Mouse (Mus musculus) stomach, embryonic 16.5 days (tissue): ENCODE results near the gene Tbcel. TPM values are rescaled to one million over a fixed set of nuclear protein-coding genes. Genes with fewer than 3 reads are reported as not detected.

Experiments
- ATAC-seq: fragments of 200-750 bp; cut with Nextera tagmentation; 2 replicates; pipeline ENCODE4 v1.8.0; 2017; ENCODE audit warnings: moderate number of reproducible peaks, moderate TSS enrichment; ENCODE audit not compliant: insufficient read depth, low FRiP score
- H3K27ac ChIP-seq: fragments of 300-500 bp; sonication (generic); 2 replicates; pipeline ENCODE4 v1.5.1; 2014; ENCODE audit warnings: low read length
- H3K27me3 ChIP-seq: fragments of 300-500 bp; sonication (generic); 2 replicates; pipeline ENCODE4 v1.6.1; 2014; ENCODE audit warnings: low read length, control low read depth, mixed read lengths; ENCODE audit not compliant: control insufficient read depth, insufficient read depth
- H3K36me3 ChIP-seq: fragments of 300-500 bp; sonication (generic); 2 replicates; pipeline ENCODE4 v1.6.1; 2014; ENCODE audit warnings: low read length; ENCODE audit not compliant: control insufficient read depth, insufficient read depth
- H3K4me1 ChIP-seq: fragments of 300-500 bp; sonication (generic); 2 replicates; pipeline ENCODE4 v1.6.1; 2014; ENCODE audit warnings: low read length, control low read depth, mixed read lengths; ENCODE audit not compliant: control insufficient read depth, insufficient read depth
- H3K4me2 ChIP-seq: fragments of 300-500 bp; sonication (generic); 2 replicates; pipeline ENCODE4 v1.6.1; 2014; ENCODE audit warnings: low read depth, low read length, mixed read lengths
- H3K4me3 ChIP-seq: fragments of 300-500 bp; sonication (generic); replicated peaks from 2 replicates; pipeline ENCODE4 v1.5.1; 2014; ENCODE audit warnings: mild to moderate bottlenecking, low read length
- H3K9ac ChIP-seq: fragments of 300-500 bp; sonication (generic); 2 replicates; pipeline ENCODE4 v1.6.1; 2014; ENCODE audit warnings: low read length
- H3K9me3 ChIP-seq: fragments of 300-500 bp; sonication (generic); replicated peaks from 2 replicates; pipeline ENCODE4 v1.6.1; 2016; ENCODE audit warnings: low read length, control low read depth; ENCODE audit not compliant: control insufficient read depth
- WGBS: fragments of 180-500 bp; shearing (Covaris S2); extraction: QIAGEN DNeasy Blood & Tissue Kit; methylation state at CpG from one replicate; pipeline ENCODE4 v1.1.7; 2014; 5-methylcytosine and 5-hydroxymethylcytosine counted together
- polyA plus RNA-seq: library from polyadenylated mRNA; unstranded; fragments of >200 nt; fragmentation: Nextera tagmentation; extraction: Ambion mirVana; gene quantifications from 2 replicates; pipeline ENCODE4 v1.2.1, GENCODE M21; 2015

Tbcel gene
- polyA plus RNA-seq, 1 experiment from 2014 or later, result 4.1 TPM

DNA sequence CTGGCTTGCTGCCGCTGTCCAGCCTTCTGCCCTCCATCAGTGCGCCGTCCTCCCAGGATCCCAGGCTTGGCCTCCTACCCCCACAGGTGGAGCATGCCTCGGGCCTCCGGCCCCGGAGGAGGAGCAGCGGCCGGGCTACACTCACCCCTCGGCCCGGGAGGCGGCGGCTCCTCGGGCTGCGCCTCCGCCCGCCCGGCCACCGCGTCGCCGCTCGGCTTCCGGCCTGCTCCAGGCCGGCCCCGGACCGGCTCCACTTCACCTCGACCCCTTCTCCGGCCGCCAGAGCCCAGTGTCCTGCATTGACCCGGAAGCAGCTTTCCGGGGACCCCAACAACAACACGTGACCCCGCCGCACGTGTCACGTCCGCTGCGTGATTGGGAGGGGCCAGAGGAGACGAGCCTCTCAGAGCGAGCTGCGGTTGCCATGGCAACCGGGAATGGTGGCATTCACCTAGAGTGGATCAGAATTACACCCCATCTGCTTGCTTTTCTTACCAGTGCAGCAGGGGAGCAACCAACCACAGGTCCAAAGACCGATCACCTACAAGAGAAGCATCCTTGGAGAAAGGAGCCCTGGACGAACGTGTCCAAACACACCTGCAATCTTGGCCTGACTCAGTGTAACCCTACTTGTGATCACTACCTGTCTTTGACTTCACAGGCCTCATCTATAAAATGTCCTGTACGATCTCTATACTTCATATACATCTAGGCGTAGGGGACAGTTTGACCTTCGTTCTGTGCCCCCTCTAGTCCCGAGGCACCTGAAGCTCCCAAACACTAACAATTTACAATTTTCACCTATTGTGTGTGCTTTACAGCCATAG, 35.5 kb downstream of the Tbcel start:
- H3K4me2 ChIP-seq, result peak overlapping the region; percentile 79
- no peaks in the 10 kb centered on the region for H3K36me3 ChIP-seq
- WGBS, result 6% methylated on average over 49 of the region's 49 CpGs
- H3K9ac ChIP-seq, result peak overlapping the region; percentile 92
- no peaks in the 10 kb centered on the region for H3K27me3 ChIP-seq
- peak overlapping the region; percentile 68 for H3K27ac ChIP-seq
- H3K4me3 ChIP-seq, result peak overlapping the region; percentile 92
- peaks cover 23% of the 10 kb centered on the region for H3K4me1 ChIP-seq
- no peaks in the 10 kb centered on the region for H3K9me3 ChIP-seq
- ATAC-seq, result peak; percentile 93

DNA sequence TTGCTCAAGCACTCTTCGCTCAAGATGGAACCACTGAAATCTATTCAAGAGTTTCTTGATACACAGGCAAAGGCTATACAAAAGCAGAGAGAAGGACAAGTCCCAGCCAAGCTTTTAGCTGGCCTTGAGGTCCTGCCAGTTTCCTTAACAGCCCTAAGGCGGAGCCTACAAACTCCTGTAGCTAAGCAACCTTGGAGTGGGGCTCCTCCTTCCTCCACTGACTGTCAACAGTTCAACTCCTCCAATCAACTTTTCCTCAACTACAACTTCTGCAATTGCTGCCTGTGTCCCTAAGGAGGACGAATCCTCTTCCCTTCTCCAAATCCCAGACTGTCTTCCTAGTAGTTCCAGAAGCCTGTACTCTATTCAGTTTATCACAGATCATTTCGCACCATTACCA, 36.4 kb downstream of the Tbcel start:
- Histone ChIP-seq H3K27me3 (no peaks in the 10 kb centered on the region), H3K4me3 (peak overlapping the region; percentile 92), H3K4me2 (peak overlapping the region; percentile 79), H3K4me1 (peaks cover 23% of the 10 kb centered on the region), H3K9me3 (no peaks in the 10 kb centered on the region), H3K9ac (peak overlapping the region; percentile 92), H3K36me3 (no peaks in the 10 kb centered on the region), H3K27ac (peak overlapping the region; percentile 68)
- 38% methylated on average over 4 of the region's 4 CpGs for WGBS
- peak; percentile 71; the same call in 1 of the 2 replicates for ATAC-seq

GRCm38 (mm10) chr9:42469323-42469722, 38.3 kb downstream of the Tbcel start:
- Histone ChIP-seq H3K36me3 (no peaks in the 10 kb centered on the region), H3K4me2 (no peak overlapping the region), H3K27ac (no peak overlapping the region), H3K9ac (no peak overlapping the region), H3K9me3 (no peaks in the 10 kb centered on the region), H3K4me1 (peaks cover 23% of the 10 kb centered on the region), H3K27me3 (no peaks in the 10 kb centered on the region), H3K4me3 (no peak overlapping the region)
- 93% methylated on average over 15 of the region's 15 CpGs for WGBS
- ATAC-seq, result no peak

- H3K9ac ChIP-seq, result no peak overlapping the region
- ATAC-seq, result no peak
- no peaks in the 10 kb centered on the region for H3K27me3 ChIP-seq
- no peak overlapping the region for H3K4me3 ChIP-seq
- H3K4me2 ChIP-seq, result no peak overlapping the region
- no peaks in the 10 kb centered on the region for H3K9me3 ChIP-seq
- WGBS, result 91% methylated on average over 5 of the region's 5 CpGs
- no peak overlapping the region for H3K27ac ChIP-seq
- H3K4me1 ChIP-seq, result peaks cover 26% of the 10 kb centered on the region
- no peaks in the 10 kb centered on the region for H3K36me3 ChIP-seq
These were observed 39.2 kb downstream of the Tbcel start for GRCm38 (mm10) chr9:42468360-42468759.

GRCm38 (mm10) chr9:42467116-42467815, 40.3 kb downstream of the Tbcel start:
- Histone ChIP-seq H3K4me3 (no peak overlapping the region), H3K9me3 (no peaks in the 10 kb centered on the region), H3K4me1 (peaks cover 30% of the 10 kb centered on the region), H3K27me3 (no peaks in the 10 kb centered on the region), H3K27ac (no peak overlapping the region), H3K4me2 (0 out of 2 replicates have a peak overlapping the region, but pooled peaks have one; percentile 1), H3K36me3 (no peaks in the 10 kb centered on the region), H3K9ac (no peak overlapping the region)
- ATAC-seq, result no peak
- WGBS, result 41% methylated on average over 12 of the region's 12 CpGs

DNA sequence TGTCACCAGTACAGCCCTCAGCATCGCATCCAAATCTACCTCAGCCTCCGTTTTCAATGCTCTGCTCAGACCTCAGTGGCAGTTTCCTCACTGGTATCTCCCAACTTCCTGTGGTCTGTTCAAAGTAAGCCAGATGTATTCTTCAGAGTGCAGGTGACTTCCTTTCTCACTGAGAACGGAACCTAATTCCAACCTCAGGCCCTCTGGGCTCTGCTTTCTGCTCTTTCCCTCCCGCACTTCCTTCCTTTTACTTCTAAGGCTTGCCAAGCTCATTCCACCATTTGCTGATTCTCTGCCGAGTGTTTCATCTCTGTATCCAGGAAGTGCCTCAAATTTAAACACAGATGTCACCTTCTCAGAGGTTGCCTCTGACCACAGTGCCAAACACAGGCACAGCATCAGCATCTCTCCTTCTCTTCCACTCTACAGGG, 41.9 kb downstream of the Tbcel start:
- Histone ChIP-seq H3K36me3 (no peaks in the 10 kb centered on the region), H3K27me3 (no peaks in the 10 kb centered on the region), H3K4me2 (no peak overlapping the region), H3K9me3 (no peaks in the 10 kb centered on the region), H3K27ac (no peak overlapping the region), H3K4me1 (peaks cover 35% of the 10 kb centered on the region), H3K9ac (no peak overlapping the region), H3K4me3 (no peak overlapping the region)
- WGBS, result 66% methylated on average over 5 of the region's 5 CpGs
- no peak for ATAC-seq

DNA sequence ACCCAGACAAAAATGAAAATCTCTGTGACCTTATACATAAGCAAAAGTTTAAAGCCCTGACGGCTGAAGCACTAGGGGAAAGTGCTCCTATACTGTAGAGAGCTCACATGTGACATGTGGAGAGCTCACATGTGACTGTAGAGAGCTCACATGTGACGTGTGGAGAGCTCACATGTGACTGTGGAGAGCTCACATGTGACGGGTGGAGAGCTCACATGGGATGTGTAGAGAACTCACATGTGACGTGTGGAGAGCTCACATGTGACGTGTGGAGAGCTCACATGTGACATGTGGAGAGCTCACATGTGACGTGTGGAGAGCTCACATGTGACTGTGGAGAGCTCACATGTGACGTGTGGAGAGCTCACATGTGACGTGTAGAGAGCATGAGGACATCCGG, 43.4 kb downstream of the Tbcel start:
- ATAC-seq, result no peak
- Histone ChIP-seq H3K4me2 (no peak overlapping the region), H3K27ac (no peak overlapping the region), H3K36me3 (no peaks in the 10 kb centered on the region), H3K9ac (no peak overlapping the region), H3K27me3 (no peaks in the 10 kb centered on the region), H3K4me3 (no peak overlapping the region), H3K9me3 (no peaks in the 10 kb centered on the region), H3K4me1 (peaks cover 33% of the 10 kb centered on the region)
- 88% methylated on average over 9 of the region's 9 CpGs for WGBS

DNA sequence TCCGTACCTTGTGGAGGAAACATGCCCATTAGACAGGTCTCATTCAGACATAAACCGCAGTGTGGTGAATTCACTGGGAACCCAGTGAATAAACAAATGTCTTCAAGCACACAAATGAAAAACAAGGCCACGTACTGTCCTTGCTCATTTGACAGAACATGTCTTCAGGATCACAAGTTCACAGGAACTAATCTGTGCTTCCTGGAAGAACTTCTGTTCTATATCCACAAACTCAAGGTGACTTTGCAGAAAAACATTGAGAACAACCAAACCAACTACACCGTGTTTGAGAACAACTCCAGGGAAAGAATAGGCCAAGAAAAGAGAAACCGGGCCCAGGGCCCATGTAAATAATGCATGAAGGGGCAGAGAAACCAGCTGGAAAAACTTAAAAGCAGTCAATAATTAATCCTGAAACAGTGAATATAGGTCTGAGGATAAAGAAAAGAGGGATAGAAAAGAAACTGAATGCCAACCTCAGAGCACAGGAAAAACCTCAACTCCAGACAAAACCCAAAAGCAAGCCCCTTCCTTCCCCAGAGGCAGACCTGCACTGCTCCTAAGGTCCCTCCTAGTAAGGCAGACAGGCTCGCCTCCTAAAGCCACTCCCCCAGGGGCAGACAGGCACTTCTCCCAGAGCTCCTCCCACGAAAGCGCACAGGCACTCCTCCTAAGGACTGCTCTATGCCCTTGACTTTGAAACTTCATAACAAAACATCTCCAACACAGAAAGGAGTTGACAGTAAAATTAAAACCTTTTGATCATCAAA, 44.2 kb downstream of the Tbcel start:
- peak; percentile 92 for ATAC-seq
- peak overlapping the region; percentile 64 for H3K27ac ChIP-seq
- peaks cover 33% of the 10 kb centered on the region for H3K4me1 ChIP-seq

More for the DNA sequence above, 44.2 kb downstream of the Tbcel start:
- no peaks in the 10 kb centered on the region for H3K9me3 ChIP-seq
- H3K36me3 ChIP-seq, result no peaks in the 10 kb centered on the region
- 37% methylated on average over 8 of the region's 8 CpGs for WGBS
- no peak overlapping the region for H3K9ac ChIP-seq
- no peak overlapping the region for H3K4me2 ChIP-seq
- H3K27me3 ChIP-seq, result no peaks in the 10 kb centered on the region
- H3K4me3 ChIP-seq, result no peak overlapping the region
